Mouse (Mus musculus): ENCODE results near the gene Akap6.

Gene Akap6

GRCm38 (mm10) chr12:52849297-52849696 is 150.1 kb downstream of the Akap6 start:
- no peak for DNase-seq (ENCODE audit: low spot score)

GRCm38 (mm10) chr12:52850332-52851036 is 151.3 kb downstream of the Akap6 start:
- DNase-seq (ENCODE audit: low spot score) = no peak

DNA sequence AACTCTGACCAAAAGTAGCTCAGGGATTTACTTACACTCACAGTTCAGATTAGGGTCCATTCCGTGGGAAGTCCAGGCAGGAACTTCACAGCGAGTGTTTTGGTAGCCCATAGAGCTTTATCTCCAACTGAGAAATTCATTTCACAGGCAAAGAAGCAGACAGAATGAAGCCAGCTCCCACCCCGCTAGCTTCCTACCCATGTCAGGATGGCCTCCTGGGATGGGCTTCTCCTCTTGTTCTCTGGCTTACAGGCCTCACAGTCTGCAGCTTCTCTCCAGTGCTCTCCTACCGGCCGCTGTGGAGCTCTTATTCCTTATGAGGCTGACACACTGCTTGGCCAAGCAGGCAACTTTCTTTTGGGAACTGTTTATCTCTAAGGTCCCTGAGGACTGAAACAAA is 152.0 kb downstream of the Akap6 start:
- no peak for DNase-seq (ENCODE audit: low spot score)

DNA sequence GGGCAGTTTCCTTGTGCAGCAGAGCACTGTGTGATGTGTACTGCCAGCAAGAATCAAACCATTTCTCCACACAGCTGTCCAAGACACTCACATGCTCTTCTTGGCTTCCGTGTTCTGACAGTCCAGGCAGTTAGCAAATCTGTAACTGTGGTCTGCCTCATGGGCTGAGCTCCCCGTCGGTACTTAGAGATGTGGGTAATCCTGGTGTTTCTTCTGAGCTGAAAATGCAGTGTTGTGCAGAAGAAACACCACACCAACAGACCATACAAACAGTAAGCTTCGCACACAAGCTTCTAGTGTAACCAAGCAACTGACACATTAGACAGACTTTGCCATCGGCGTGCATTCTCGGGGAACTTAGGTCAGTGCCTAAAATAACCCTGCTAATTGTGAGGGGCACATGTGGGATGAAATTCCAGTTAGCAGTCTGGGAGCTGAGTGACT is 155.1 kb downstream of the Akap6 start:
- DNase-seq (ENCODE audit: low spot score) = no peak

DNA sequence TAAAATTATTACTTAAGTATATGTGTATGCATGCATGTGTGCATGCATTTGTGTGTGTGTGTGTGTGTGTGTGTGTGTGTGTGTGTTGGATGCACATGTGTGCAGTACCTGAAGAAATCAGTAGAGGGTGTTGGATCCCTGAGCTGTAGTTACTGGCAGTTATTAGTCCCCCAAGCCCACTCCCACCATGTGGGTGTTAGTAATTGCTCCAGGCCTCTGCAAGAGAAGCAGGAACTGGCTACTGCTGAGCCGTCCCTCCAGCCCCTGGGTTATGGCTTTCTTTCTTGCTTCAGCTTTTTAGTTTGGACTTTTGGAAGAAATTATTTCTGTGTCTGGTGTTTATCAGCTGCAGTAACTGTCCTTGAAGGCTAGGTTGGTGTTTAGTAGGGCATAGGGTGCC is 156.9 kb downstream of the Akap6 start:
- no peak for DNase-seq (ENCODE audit: low spot score)

GRCm38 (mm10) chr12:52857306-52857705 is 158.1 kb downstream of the Akap6 start:
- no peak for DNase-seq (ENCODE audit: low spot score)

DNA sequence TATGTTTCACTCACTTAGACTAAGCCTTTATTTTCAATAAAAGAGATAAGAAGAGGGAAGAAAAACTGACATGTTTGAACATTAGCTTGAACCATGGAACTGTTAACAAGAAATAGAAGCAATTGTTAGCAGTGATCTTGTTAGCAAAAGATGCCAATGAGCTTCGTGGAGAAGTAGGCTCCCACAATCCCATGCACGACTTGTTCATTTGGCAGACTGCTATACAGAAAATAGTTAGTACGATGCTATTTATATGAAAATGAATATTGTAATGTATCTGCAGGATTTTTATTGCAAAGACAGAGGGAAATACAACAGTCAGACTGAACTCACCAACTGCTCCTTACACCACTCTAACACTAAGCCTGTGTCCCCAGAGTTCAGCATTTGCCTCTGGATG is 162.7 kb downstream of the Akap6 start:
- no peak for DNase-seq (ENCODE audit: low spot score)

GRCm38 (mm10) chr12:52868000-52868624 is 168.9 kb downstream of the Akap6 start:
- DNase-seq (ENCODE audit: low spot score) = peak; percentile 66

- no peak for DNase-seq (ENCODE audit: low spot score)
These were observed 172.4 kb downstream of the Akap6 start for GRCm38 (mm10) chr12:52871604-52872003.

GRCm38 (mm10) chr12:52874332-52874923 is 175.2 kb downstream of the Akap6 start:
- DNase-seq (ENCODE audit: low spot score) = no peak

- DNase-seq (ENCODE audit: low spot score) = peak; percentile 39
These were observed 176.9 kb downstream of the Akap6 start for GRCm38 (mm10) chr12:52876065-52876464.

GRCm38 (mm10) chr12:52876978-52877769 is 178.0 kb downstream of the Akap6 start:
- DNase-seq (ENCODE audit: low spot score) = no peak

DNA sequence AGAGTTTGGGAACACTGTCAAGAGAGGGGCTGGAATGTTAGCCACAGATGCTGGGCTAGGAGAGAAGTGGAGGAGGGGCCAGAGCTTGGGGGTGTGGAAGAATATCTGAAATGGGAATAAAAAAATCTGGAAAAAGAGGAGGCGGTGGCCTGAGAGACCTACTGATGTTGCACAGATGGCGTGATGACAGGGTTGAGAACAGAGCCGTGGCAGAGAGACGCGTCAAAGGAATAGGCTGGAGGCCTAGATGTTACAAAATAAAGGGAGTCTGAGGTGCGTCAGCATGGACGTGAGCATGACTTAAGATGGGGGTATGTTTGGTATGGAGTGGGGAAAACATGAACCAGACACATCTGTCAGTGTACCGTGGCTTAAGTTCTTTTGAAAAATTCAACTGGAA is 180.1 kb downstream of the Akap6 start:
- no peak for DNase-seq (ENCODE audit: low spot score)

- DNase-seq (ENCODE audit: low spot score) = no peak
These were observed 193.3 kb downstream of the Akap6 start for GRCm38 (mm10) chr12:52892519-52892918.

DNA sequence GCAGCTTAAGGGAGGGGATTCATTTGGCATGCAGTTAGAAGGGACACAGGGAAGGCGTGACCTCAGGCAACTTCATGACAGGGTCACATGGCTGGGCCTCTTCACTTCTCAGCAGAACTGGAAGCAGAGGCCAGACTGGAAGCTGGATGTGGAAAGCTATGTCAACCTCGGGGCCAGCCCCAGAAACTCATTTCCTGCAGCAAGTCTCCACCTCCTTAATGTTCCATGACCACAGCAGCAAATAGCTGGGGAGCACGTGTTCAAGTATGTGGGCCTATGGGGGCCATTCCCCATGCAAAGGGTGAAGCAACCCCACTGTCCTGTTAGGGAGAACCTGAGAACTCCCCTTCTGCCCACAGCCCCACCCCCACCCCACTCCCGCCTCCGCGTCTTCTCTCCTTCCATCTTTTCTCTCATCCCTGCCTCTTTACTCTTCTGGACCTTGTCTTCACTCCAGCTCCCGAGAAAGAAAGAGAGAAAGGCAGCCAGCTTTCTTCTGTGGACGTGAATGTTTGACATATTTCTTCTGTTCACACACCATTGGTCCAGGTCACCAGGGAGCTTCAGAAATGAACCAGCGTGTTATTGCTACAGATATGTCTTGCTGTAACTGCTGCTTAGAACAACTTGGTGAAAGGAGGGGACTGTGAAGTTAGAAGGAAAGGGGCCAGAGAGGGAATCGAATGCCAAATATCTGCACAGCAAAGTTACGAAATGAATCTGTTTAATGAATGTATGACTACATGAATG is 194.6 kb downstream of the Akap6 start:
- no peak for DNase-seq (ENCODE audit: low spot score)

GRCm38 (mm10) chr12:52895672-52896460 is 196.7 kb downstream of the Akap6 start:
- DNase-seq (ENCODE audit: low spot score) = peak; percentile 82

DNA sequence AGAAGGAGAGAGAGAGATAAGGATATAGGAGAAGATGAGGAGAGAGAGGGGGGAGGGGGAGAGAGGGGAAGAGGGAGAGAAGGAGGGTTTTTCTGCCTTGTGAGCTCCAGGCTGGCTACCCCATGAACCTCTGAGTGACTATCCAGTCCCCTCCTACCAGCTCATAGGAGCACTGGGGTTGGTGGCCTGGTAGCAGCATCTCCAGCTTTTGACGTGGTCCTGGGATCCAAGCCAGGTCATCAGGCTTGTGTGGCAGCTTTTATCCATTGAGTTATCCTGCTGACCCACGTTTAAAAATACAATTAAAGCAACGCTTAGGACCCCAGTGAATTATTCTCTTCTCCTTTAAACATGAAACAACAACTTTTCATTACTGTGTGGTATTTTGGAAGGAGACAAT is 197.6 kb downstream of the Akap6 start:
- no peak for DNase-seq (ENCODE audit: low spot score)

- DNase-seq (ENCODE audit: low spot score) = no peak
These were observed 198.9 kb downstream of the Akap6 start for GRCm38 (mm10) chr12:52898130-52898529.

GRCm38 (mm10) chr12:52904046-52904445 is 204.9 kb downstream of the Akap6 start:
- DNase-seq (ENCODE audit: low spot score) = no peak

DNA sequence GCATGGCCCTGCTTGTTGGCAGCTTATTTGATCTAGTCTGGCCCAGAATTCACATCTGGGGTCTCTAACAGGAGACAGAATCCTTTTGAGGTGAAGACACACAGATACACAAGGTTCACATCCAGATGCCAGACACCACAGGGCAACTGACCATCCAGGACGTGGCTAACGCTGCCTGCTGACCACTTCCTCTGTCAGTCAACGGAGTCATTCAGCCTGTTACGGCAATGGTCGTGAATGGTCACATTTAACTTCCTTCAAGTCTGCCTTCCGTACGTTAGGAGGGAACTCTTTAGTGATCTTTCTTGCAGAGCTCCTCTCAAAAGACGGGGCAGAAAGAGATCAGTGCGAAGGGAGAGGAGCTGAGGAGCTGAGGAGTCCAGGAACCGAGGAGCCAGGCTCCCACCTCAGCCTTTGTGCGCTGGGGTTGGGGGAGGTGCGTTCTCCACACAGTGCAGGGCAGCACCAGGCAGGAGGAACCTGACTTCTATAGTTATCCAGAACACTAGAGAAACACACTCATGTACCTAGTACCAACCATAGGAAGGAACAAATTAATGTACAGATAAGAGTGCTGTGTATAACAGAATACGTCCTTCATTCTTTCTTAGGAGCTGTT is 209.4 kb downstream of the Akap6 start:
- DNase-seq (ENCODE audit: low spot score) = no peak

GRCm38 (mm10) chr12:52910345-52910744 is 211.2 kb downstream of the Akap6 start:
- DNase-seq (ENCODE audit: low spot score) = no peak
